Mouse (Mus musculus) heart, postnatal 0 days (tissue): ENCODE results near the gene Zbtb12.

Experiments
- CTCF ChIP-seq: IDR thresholded peaks from 2 replicates; pipeline ENCODE4 v1.5.1; 2016; ENCODE audit warnings: antibody characterized with exemption, control low read depth, low read depth
- EP300 ChIP-seq: IDR thresholded peaks from 2 replicates; pipeline ENCODE4 v1.6.1; 2016; ENCODE audit warnings: antibody characterized with exemption, low read depth

DNA sequence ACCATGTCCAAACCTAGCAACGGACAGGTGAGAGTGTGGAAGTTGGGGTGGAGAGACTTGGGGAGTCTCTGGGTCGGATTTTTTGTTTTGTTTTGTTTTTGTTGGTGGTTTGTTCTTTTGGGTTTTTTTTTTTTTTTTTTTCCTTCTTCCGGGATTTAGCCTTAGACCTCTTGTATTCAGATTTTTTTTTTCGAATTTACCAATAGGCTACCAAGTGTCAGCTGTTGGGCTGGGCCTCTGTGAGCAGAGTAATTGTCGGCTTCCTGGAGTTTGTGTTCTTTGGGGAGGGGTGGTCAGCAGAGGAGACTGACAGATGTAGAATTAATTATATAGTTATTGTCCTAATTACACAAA lies 20.6 kb downstream of the Zbtb12 start:
- TF ChIP-seq CTCF, result no peak
- TF ChIP-seq EP300, result no peak
